Mouse (Mus musculus): ENCODE results near the gene Atp2a3. TPM values are rescaled to one million over a fixed set of nuclear protein-coding genes. Genes with fewer than 3 reads are reported as not detected.

Atp2a3 gene
- total RNA-seq, 2 experiments from 2014 or later, result 19.0 to 24.8 TPM

- no peak for DNase-seq (ENCODE audit: low spot score in 2 of 2)
These were observed 7.4 kb upstream of the Atp2a3 start for GRCm38 (mm10) chr11:72953440-72954151.

- no peak for DNase-seq (ENCODE audit: low spot score in 2 of 2)
These were observed 6.8 kb upstream of the Atp2a3 start for GRCm38 (mm10) chr11:72954216-72954615.

GRCm38 (mm10) chr11:72955339-72955974, 5.5 kb upstream of the Atp2a3 start:
- DNase-seq (ENCODE audit: low spot score in 2 of 2), result no peak

- no peak for DNase-seq (ENCODE audit: low spot score in 2 of 2)
These were observed 3.7 kb upstream of the Atp2a3 start for GRCm38 (mm10) chr11:72957318-72957717.

- DNase-seq (ENCODE audit: low spot score in 2 of 2), result no peak
These were observed 867 bp upstream of the Atp2a3 start for GRCm38 (mm10) chr11:72959924-72960679.

GRCm38 (mm10) chr11:72960723-72961071, 272 bp upstream of the Atp2a3 start:
- no peak for DNase-seq (ENCODE audit: low spot score in 2 of 2)

- DNase-seq (ENCODE audit: low spot score in 2 of 2), result no peak
These were observed 1.4 kb downstream of the Atp2a3 start for GRCm38 (mm10) chr11:72962378-72962777.

GRCm38 (mm10) chr11:72963058-72963788, 2.3 kb downstream of the Atp2a3 start:
- DNase-seq (ENCODE audit: low spot score in 2 of 2), result no peak

- DNase-seq (ENCODE audit: low spot score in 2 of 2), result no peak
These were observed 2.9 kb downstream of the Atp2a3 start for GRCm38 (mm10) chr11:72963789-72964294.

- DNase-seq (ENCODE audit: low spot score in 2 of 2), result no peak
These were observed 14.1 kb downstream of the Atp2a3 start for GRCm38 (mm10) chr11:72974995-72975503.

- DNase-seq (ENCODE audit: low spot score in 2 of 2), result no peak
These were observed 21.5 kb downstream of the Atp2a3 start for GRCm38 (mm10) chr11:72982516-72982915.

- DNase-seq (ENCODE audit: low spot score in 2 of 2), result no peak
These were observed 22.3 kb downstream of the Atp2a3 start for GRCm38 (mm10) chr11:72983283-72983682.

- DNase-seq (ENCODE audit: low spot score in 2 of 2), result no peak
These were observed 25.8 kb downstream of the Atp2a3 start for GRCm38 (mm10) chr11:72986745-72987144.

GRCm38 (mm10) chr11:72987234-72987633, 26.3 kb downstream of the Atp2a3 start:
- no peak for DNase-seq (ENCODE audit: low spot score in 2 of 2)

- no peak for DNase-seq (ENCODE audit: low spot score in 2 of 2)
These were observed 26.8 kb downstream of the Atp2a3 start for GRCm38 (mm10) chr11:72987807-72988206.

GRCm38 (mm10) chr11:72989044-72989443, 28.1 kb downstream of the Atp2a3 start:
- DNase-seq (ENCODE audit: low spot score in 2 of 2), result no peak

GRCm38 (mm10) chr11:72990688-72991087, 29.7 kb downstream of the Atp2a3 start:
- DNase-seq (ENCODE audit: low spot score in 2 of 2), result no peak

GRCm38 (mm10) chr11:72991961-72992360, 31.0 kb downstream of the Atp2a3 start:
- DNase-seq (ENCODE audit: low spot score in 2 of 2), result no peak

GRCm38 (mm10) chr11:72996346-72996745, 35.4 kb downstream of the Atp2a3 start:
- no peak for DNase-seq (ENCODE audit: low spot score in 2 of 2)

- no peak for DNase-seq (ENCODE audit: low spot score in 2 of 2)
These were observed 35.8 kb downstream of the Atp2a3 start for GRCm38 (mm10) chr11:72996781-72997180.
